Mouse (Mus musculus): ENCODE results near the gene Tbc1d22a.

DNA sequence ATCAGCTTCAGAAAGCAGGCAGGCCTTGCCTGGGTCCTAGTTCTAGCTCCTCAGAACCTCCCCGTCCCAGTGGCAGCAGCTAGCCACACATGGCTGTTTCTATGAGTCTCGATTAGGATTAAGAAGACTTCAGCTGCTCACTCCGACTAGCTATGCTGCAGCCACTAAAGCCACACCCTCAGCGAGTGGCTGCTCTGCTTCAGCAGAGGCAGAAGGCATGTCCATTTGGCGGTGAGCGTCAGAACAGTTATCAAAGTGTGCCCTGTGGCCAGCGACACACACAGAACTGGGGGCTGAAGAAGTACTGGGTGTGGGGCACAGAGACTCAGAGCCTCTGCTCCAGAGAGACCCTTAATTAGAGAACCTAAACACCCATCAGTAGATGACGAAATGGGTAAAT is 210.7 kb downstream of the Tbc1d22a start:
- TF ChIP-seq EP300 (IDR thresholded peaks at IDR 0.05; ENCODE audit: low read depth) (no peak), CTCF (IDR thresholded peaks at IDR 0.05; ENCODE audit: low read depth) (no peak)

All from heart, postnatal 0 days (tissue).